Mouse (Mus musculus): ENCODE measurements around the gene Map2k5.

DNA sequence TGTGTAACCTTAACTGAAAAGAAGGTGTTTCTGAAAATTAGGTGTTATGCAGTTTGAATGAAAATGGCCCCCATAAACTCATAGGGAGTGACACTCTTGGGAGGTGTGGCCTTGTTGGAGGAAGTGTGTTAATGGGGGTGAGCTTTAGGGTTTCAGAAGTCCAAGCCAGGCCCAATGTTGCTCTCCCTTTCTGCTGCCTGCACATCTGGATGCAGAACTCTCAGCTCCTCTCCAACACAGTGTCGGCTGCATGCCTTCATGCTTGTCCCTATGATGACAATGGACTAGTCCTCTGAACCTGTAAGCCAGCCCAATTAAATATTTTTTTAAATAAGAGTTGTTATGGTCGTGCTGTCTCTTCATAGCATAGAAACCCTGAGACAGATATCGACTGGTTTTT lies 2.6 kb upstream of the Map2k5 start:
- TF ChIP-seq CTCF (IDR thresholded peaks at IDR 0.05; ENCODE audit: borderline replicate concordance, insufficient read depth, low read length) = no peak
- TF ChIP-seq POLR2A (IDR thresholded peaks at IDR 0.05; ENCODE audit: low read depth, low read length) = no peak
